Mouse (Mus musculus): ENCODE measurements around the gene Cpm.
"Not testable (repeated sequence)": the region's sequence is repeated elsewhere in the genome, so short reads cannot be mapped to it uniquely, and the experiment has no call there.

Gene Cpm

DNA sequence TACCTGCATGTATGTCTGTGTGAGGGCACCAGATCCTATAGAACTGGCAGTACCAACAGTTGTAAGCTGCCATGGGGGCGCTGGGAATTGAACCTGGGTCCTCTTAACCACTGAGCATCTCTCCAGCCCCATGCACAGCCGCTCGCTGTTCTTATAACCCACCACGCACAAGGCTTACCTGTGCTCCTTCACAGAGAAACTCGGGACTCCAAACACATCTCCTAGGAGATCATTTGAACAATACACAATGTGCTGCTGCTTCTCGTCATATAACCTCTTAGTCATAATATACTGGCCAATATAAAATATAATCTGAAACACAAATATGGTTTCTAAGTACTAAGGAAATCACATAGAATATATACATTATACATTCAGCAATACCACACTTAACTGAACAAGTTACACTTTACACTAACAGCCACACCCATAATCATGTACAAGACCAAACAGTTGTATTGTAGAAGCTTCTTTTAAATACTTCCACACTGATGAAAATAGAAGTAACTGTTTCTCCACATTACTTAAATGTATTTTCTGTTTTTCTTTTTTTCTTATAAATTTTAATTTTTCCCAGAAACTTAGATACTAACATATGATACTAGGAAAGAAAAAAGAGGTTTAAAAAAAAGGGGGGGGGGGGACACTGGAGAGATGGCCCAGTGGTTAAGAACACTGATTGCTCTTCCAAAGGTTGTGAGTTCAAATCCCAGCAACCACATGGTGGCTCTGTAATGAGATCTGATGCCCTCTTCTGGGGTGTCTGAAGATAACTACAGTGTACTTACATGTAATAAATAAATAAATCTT, 72.9 kb downstream of the Cpm start:
- in situ Hi-C loops (cut with MseI, MboI) = no loop called here

DNA sequence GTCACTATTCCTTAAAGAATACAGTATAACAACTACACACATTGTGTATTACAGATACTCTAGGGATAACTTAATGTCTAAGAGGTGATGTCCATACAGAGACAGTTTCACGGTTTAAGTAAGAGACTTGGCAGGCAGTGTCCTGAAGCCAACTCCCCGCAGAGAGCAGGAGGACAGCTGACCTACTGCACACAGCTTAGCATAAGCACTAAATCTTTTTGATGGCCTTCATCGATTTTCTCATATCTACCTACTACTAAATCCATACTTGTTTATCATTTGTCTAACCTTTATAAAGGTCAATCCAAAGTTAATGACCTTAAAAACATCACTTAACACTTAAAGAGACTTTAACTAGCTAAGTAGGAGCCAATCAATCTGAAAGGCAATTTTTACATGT, 74.2 kb downstream of the Cpm start:
- in situ Hi-C loops (cut with MseI, MboI) = no loop called here

DNA sequence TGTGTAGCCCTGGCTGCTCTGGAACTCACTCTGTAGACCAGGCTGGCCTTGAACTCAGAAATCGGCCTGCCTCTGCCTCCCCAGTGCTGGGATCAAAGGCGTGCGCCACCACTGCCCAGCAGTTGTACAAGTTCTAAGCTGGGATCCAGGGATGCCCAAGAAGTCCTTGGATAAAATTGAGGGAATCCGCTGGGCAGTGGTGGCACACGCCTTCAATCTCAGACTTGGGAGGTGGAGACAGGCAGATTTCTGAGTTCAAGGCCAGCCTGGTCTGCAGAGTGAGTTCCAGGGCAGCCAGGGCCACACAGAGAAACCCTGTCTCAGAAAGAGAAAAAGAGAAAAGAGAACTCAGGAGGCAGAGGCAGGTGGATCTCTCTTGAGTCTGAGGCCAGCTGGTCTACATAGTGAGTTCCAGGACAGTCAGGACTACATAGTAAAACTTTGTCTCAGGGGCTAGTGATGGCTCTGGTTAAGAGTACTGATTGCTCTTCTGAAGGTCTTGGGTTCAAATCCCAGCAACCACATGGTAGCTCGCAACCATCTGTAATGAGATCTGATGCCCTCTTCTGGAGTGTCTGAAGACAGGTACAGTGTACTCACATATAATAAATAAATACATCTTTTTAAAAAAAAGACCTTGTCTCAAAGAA, 75.1 kb downstream of the Cpm start:
- in situ Hi-C loops (cut with MseI, MboI) = not testable (repeated sequence)

DNA sequence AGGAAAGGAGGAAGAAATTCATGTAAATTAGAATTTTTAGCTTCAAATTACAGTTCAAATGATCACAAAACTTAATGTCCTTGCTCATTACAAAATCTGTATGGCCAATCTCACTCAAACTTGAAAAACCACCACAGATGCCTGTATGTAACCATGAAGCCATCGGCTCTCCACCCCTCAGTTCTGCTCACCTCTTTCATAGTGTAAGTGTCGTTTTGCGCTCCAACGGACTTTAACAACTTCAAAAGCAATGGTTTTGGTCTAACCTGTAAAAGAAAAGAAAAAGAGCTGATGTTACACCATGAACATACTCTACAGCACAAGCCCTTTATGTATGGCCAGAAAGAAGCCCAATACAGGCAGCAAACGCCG, 75.7 kb downstream of the Cpm start:
- in situ Hi-C loops (cut with MseI, MboI) = no loop called here

DNA sequence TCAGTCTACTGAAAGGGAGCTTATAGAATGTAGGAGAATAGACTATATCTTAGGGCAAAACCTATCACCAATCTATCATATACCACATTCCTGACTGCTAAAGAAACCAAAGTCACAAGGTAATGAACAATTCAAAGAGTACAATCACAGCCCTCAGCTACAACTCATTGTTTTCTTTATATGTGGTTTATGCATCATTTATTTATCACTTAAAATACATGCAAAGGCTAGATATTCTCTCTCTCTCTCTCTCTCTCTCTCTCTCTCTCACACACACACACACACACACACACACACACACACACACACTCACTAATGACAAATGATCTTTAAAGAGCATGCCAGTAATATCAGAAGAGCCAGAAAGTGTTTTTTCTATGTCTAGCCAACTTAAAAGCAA, 76.5 kb downstream of the Cpm start:
- in situ Hi-C loops (cut with MseI, MboI) = no loop called here

DNA sequence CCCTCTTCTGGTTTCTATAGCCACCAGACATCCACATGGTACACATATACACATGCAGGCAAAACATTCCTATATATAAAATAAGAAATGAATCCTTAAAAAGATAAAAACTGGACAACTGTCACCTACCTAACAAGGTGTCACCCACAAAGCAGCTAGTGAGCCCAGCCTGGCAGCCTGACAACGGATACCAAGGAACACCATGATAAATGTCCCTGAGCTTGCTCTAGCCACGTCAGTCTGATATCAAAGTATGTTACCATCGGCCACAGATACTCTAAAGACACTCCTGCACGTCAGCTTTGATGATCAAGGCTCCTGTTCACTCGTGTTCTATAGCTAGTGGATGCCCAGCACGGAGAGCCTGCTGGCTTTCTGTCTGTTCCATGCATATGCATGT, 77.1 kb downstream of the Cpm start:
- in situ Hi-C loops (cut with MseI, MboI) = no loop called here

DNA sequence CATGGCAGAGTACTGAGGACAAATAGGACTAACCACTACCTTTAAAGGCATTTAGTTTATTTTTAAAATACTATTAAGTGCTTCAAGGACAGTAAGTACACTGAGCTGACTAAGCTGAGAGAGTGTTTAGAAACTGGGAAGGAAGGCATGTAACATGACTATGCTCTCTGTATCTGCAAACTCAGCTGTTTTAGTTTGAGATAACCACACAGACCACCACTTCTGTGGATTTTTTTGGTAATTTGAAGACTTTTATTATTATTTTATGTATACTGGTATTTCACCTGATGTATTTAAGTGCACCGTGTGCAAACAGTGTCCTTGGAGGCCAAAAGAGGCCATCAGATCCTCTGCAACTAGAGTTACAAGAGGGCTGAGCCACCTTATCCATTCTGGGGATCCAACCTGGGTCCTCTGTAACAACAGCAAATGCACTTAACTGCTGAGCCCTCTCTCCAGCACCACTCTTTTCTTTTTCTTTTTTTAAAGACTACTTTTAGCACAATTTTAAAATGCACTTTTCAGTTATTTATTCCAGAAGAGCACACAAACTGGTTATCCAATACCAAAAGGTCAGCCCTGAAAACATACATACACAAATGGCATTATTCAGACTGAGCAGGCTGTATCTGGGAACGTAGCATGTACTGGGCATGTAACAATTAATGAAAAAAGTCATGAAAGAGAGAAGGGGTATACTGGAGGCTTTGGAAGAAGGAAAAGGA, 78.0 kb downstream of the Cpm start:
- in situ Hi-C loops (cut with MseI, MboI) = no loop called here

DNA sequence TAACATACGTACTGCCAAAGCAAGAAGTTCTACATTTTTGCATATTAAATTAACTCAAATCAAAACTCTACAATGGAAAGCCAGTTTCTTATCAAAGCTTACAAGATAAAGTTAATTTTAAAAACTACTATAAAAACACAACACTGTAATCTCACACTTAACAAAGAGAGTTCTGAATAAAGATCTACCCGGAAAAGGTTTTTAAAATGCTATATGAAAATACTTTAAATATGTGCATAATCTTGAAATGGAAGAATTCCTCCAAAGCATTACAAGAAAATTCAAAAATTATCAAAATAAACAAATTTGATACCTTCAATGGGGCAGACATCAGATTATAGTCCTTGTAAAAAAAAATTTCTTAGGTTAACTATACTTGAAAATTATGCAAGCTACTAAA, 79.1 kb downstream of the Cpm start:
- in situ Hi-C loops (cut with MseI, MboI) = no loop called here

DNA sequence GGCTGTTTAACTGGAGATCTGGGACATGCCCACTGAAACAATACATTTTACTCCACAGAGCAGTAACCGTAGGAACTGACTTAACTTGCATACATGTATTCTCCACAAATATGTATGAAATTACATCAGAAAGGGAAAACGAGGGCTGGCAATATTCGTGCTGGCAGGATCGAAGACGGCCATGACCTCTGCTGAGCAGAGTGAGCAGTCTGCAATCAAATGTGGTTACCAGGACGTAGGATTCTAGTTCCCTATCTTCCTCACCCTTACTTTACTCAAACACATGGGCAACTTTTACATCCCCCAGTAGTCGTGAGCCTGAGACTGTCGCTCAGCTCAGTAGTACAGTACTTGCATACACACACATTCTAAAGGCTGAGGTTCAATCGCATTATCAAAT, 79.6 kb downstream of the Cpm start:
- in situ Hi-C loops (cut with MseI, MboI) = no loop called here

DNA sequence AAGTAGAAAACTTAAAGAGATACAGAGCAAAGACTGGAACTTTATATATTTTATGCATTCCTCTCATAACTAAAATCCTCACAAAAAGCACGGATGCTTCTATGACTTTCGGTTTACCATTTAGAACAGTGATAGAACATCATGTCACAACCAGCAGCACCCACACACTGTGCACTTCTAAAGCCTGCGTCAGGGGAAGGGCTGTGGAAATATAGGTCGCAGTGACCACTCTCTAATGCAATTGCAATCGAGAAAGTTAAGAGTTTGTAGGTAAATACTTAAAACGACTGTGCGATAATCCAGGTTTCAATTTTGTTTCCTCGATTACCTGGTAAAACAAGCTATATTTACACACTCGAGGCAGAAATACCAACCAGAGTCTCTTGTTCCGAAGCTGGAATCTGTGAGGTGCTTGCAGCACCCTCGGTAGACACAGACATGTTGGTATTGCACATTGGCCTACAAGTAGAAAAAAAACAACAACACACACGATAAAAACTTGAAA, 80.1 kb downstream of the Cpm start:
- in situ Hi-C loops (cut with MseI, MboI) = no loop called here

DNA sequence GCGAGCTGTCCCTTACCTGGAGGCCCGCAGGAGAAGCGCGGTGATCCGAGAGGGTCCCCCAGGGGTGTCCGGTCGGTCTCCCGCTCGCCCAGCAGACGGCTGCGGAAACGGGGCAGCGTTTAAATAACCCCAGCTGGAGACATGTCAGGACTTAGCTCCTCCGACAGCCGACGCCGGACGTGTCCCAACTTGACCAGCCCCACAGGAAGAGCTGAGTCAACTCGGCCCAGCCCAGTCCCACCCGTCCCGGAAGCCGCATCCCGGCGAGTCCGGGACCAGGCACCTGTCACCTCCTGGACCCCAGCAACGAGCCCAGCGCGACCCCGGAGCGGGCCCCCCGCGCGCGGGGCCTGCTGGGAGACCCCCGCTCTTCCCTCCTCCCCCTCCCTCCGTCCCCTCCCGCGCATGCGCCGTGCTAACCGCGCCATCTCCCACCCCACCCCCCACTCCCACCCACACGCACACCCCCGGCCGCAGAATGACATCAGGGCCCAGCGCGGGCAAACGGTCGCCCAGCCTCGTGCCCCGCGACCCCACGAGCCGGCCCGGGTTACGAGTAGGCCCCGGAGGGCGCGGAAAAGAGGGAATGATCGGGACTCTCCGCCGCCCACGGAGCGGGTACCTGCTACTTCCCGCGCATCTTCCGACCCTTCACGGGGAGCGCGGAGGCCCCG, 80.8 kb downstream of the Cpm start:
- in situ Hi-C loops (cut with MseI, MboI) = no loop called here

DNA sequence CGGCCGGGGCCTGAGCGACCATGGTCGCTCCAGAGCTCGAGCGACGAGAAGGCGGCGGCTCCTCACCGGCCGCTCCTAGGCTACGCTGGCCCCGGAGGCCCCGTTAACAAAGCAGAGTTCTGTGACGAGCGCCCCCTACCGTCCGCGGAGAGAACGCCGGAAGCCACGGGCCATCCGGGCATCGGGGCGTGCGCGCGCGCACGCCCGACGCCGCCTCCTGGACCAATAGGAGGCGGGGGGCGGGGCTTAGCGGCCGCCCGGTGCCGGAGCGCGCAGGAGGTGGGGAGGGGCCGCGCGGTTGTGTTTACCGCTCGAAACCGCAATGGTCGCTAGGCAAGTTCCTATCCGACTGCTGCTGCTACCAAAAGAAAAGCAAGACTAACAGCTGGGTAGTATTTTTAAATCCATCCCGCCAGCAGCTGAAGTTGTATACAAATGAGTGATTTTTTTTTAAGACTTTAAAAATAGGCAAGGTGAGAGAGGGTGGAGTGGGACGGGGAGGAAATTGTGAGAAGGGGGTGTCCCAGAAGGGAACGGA, 81.4 kb downstream of the Cpm start, which contains the start of gene Mdm2:
TSS of gene Mdm2 (minus strand) at position 155 of the 538 bp plus-strand sequence.
- in situ Hi-C loops (cut with MseI, MboI) = no loop called here

DNA sequence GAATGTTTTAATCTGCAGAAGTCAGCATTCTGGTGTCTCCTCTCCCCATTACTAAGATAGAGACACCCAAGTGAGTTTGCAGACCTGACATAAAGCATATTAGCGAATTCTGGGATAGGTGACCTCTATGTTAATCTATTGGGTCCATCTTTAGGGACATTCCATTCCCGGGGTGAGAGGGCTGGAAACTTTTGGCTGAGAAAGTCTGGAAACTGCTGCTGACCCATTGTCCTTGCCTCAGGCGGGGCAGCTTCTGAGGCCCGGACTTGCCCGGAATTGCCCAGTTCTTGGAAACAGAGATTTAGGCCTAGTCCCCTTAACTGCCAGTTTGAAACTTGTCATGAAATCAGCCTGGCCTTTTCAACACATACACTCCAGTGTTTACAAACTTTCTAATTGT, 82.1 kb downstream of the Cpm start:
- in situ Hi-C loops (cut with MseI, MboI) = no loop called here

DNA sequence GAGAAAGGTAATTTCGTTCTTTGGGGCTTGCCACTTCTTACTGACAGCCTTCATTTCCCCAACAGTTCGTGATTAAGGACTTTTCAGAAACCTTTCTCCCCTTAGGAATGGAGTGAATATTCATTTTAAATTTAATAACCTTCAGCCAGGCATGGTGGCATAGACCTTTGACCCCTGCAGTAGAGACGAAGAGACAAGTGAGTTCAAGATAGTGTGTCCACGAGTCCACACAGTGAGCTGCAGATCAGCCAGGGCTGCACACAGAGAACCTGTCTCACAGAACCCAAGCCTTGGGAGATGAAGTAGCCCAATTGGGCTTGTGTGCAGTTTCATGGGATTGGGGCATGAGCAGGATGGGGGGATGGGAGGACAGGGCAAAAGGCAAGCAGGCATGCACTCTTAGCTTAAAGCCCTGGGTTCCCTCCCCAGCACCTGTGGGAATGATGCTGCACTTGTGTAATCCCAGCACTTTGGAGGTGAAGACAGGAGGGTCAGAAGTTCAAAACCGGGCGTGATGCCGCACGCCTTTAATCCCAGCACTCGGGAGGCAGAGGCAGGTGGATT, 83.0 kb downstream of the Cpm start:
- in situ Hi-C loops (cut with MseI, MboI) = no loop called here

DNA sequence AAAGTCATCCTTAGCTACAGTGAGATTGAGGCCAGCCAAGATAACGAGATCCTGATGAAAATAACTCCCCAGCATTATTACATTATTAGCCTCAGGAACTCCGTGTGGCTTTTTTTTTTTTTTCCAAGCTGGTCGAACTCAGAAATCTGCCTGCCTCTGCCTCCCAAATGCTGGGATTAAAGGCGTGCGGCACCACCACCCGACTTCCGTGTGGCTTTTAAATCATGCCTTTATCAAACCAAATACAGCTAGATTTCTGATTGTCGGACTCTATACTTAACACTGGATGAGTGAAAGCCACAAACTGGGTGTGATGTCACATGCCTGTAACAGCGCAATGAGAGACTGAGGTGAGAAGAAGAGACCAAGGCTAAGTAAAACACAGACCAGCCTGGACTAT, 83.6 kb downstream of the Cpm start:
- in situ Hi-C loops (cut with MseI, MboI) = no loop called here

DNA sequence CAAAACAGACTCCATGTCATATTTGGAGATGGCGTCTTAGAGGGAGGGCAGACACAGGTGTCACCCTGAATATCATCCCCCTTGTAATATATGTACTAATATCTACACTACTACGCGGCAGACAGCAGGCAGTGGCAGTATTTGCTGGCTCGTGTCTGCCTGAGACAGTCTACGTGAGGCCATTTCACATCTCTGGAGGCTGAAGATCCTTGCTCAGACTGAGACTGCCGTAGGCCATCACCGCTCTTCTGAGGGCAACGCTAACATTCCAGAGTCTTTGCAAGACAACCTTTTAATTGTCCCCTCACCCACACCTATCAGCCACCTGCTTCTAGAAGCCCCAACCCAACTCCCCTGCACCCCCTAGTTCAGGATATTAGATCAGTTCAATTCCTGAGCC, 84.2 kb downstream of the Cpm start:
- in situ Hi-C loops (cut with MseI, MboI) = no loop called here

DNA sequence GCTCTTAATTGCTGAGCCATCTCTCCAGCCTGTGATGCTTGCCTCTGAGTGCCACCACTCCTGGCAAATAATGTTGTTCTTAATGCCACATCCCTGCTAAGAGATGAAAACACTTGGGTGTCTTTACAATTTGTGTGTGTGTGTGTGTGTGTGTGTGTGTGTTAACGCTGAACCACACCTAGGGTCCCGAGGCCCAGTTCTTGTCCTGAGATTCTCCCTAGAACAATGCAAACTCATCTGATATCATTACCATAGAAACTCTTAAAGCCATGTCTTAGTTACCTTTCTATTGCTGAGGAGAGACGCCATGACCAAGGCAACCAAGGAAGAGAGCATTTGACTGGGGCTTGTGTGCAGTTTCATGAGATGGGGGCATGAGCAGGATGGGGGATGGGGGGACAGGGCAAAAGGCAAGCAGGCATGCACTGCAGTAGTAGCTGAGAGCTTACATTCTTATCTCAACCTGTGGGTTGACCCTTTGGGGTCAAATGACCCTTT, 84.8 kb downstream of the Cpm start:
- in situ Hi-C loops (cut with MseI, MboI) = no loop called here

DNA sequence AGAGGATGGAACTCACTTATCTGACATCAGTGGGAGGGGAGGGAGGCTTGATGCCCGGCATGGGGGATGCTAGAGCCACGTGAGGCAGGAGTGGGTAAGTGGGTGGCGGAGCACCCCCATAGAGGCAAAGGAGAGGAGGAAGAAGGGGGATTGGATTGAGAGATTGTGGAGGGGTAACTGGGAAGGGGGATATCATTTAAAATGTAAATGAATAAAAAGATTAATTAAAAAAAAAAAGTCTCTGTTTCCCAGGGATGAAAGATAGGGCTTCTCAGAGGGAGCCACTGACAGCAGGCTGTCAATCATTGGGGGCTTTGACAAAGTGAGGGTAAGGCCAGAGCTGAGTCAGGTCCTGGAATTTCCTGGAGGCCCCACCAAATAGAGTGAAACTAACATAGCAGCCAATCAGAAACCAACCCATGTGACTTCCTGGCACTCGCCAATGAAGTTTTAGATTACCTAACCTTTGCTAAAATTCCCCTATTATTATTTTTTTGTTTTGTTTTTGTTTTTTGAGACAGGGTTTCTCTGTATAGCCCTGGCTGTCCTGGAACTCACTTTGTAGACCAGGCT, 85.7 kb downstream of the Cpm start:
- in situ Hi-C loops (cut with MseI, MboI) = no loop called here

DNA sequence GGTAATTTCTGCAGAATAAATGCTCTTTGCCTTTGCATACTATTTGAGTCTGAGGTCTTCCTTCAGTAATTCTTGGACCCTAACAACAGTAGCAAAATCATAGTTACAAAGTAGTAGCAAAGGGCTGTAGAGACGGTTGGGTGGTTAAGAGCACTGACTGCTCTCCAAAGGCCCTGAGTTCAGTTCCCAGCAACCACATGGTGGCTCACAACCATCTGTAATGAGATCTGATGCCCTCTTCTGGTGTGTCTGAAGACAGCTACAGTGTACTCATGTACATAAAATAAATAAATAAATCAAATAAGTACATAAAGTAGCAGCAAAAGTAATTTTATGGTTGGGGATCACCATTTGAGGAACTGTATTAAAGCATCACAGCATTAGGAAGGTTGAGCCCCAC, 86.4 kb downstream of the Cpm start:
- in situ Hi-C loops (cut with MseI, MboI) = not testable (repeated sequence)

DNA sequence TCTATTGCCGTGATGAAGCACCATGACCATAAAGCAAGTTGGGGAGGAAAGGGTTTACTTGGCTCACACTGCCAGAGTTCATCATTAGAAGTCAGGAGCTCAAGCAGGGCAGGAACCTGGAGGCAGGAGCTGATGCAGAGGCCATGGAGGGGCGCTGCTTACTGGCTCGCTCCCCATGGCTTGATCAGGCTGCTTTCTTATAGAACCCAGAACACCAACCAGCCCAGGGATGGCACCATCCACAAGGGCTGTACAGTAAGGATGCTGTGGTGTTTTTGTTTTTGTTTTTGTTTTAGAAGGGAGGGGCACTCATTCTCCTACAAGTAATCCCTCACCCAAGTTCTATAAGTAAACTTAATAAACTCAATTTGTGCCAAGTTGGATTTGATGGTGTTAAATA, 87.4 kb downstream of the Cpm start:
- in situ Hi-C loops (cut with MseI, MboI) = no loop called here

DNA sequence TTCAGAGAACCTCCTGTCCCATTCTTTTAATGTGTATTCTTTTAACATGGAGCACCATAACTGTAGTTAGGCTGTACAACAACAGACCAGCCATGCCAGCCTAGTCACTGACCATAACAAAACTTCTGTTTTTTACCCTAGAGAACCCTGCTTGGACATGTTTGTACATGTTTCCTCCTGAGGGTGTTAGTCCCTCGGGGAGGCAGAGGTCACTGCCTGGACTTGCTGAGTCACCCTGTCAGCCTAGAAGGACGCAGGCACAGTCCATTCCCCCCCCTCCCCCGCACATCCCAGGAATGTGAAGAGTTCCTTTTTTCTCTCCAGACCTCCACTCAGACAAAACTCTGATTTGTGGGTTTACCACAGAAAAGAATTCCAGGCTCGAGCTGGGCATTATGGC, 88.3 kb downstream of the Cpm start:
- in situ Hi-C loops (cut with MseI, MboI) = no loop called here
